Mouse (Mus musculus) kidney, adult 2 months (tissue): ENCODE measurements at regions not wholly inside any gene's neighbourhood (a gene's known extent, or its start where the extent isn't known, plus 50 kb on each side); places are given as distances from the start of the nearest gene placed in this dataset.

ENCODE experiments used
- DNase-seq: peaks from one replicate; pipeline ENCODE4 v3.0.0; 2021
- H3K27ac ChIP-seq: fragments of 200-500 bp; 2 replicates; pipeline ENCODE4 v1.5.1; 2012; ENCODE audit warnings: low read depth, low read length, control low read depth, inconsistent platforms; ENCODE audit not compliant: insufficient read depth
- H3K27me3 ChIP-seq: fragments of 200-500 bp; replicated peaks from 2 replicates; pipeline ENCODE4 v1.6.1; 2012; ENCODE audit warnings: mild to moderate bottlenecking, moderate library complexity, low read length, inconsistent platforms; ENCODE audit not compliant: control insufficient read depth, insufficient read depth
- H3K36me3 ChIP-seq: fragments of 200-500 bp; 2 replicates; pipeline ENCODE4 v1.6.1; 2012; ENCODE audit warnings: mild to moderate bottlenecking, moderate library complexity, low read length, inconsistent platforms; ENCODE audit not compliant: control insufficient read depth, insufficient read depth
- H3K4me1 ChIP-seq: fragments of 200-500 bp; 2 replicates; pipeline ENCODE4 v1.6.1; 2011; ENCODE audit warnings: low read length; ENCODE audit not compliant: control insufficient read depth, insufficient read depth
- H3K4me3 ChIP-seq: fragments of 200-500 bp; 2 replicates; pipeline ENCODE4 v1.5.1; 2011; ENCODE audit warnings: mild to moderate bottlenecking, low read depth, low read length, control low read depth; ENCODE audit not compliant: insufficient read depth
- CTCF ChIP-seq: fragments of 200-500 bp; conservative IDR thresholded peaks from 2 replicates; pipeline ENCODE4 v1.5.1; 2011; ENCODE audit warnings: low read depth, mild to moderate bottlenecking, control low read depth, low read length, moderate library complexity, mixed read lengths; ENCODE audit not compliant: insufficient read depth, insufficient read length
- POLR2A ChIP-seq: fragments of 200-500 bp; IDR thresholded peaks from one replicate; pipeline ENCODE4 v1.6.1; 2011; ENCODE audit warnings: low read depth, low read length, control low read depth
- WGBS: fragments of 180-500 bp; shearing (Covaris S2); methylation state at CpG from one replicate; pipeline ENCODE4 v1.1.7; 2018; 5-methylcytosine and 5-hydroxymethylcytosine counted together

GRCm38 (mm10) chr9:30668095-30668494 is 241.2 kb downstream of the Snx19 start:
- Histone ChIP-seq H3K27ac (no peak overlapping the region), H3K4me3 (no peak overlapping the region), H3K4me1 (no peaks in the 10 kb centered on the region), H3K36me3 (no peaks in the 10 kb centered on the region), H3K27me3 (no peaks in the 10 kb centered on the region)
- TF ChIP-seq CTCF, result no peak
- no peak for TF ChIP-seq POLR2A
- no peak for DNase-seq

GRCm38 (mm10) chr9:30662456-30662855 is 235.5 kb downstream of the Snx19 start:
- Histone ChIP-seq H3K4me1 (no peaks in the 10 kb centered on the region), H3K36me3 (no peaks in the 10 kb centered on the region), H3K4me3 (no peak overlapping the region), H3K27ac (no peak overlapping the region), H3K27me3 (no peaks in the 10 kb centered on the region)
- peak; percentile 8 for DNase-seq
- no peak for TF ChIP-seq POLR2A
- no peak for TF ChIP-seq CTCF
- WGBS, result 92% methylated on average over 6 of the region's 6 CpGs

- TF ChIP-seq CTCF (no peak), POLR2A (no peak)
- no peaks in the 10 kb centered on the region for H3K4me1 ChIP-seq
- no peaks in the 10 kb centered on the region for H3K27me3 ChIP-seq
- WGBS, result 90% methylated on average over 5 of the region's 5 CpGs
- no peaks in the 10 kb centered on the region for H3K36me3 ChIP-seq
- DNase-seq, result no peak
- no peak overlapping the region for H3K27ac ChIP-seq
- H3K4me3 ChIP-seq, result no peak overlapping the region
These were observed 227.1 kb downstream of the Snx19 start for GRCm38 (mm10) chr9:30653961-30654360.

GRCm38 (mm10) chr9:30653210-30653609 is 226.3 kb downstream of the Snx19 start:
- no peak for DNase-seq
- Histone ChIP-seq H3K36me3 (no peaks in the 10 kb centered on the region), H3K4me1 (no peaks in the 10 kb centered on the region), H3K27me3 (no peaks in the 10 kb centered on the region), H3K4me3 (no peak overlapping the region), H3K27ac (no peak overlapping the region)
- TF ChIP-seq CTCF (no peak), POLR2A (no peak)
- WGBS, result 90% methylated on average over 3 of the region's 3 CpGs

- WGBS, result 79% methylated on average over 13 of the region's 13 CpGs
- no peak for DNase-seq
- no peaks in the 10 kb centered on the region for H3K36me3 ChIP-seq
These were observed 222.6 kb downstream of the Snx19 start for GRCm38 (mm10) chr9:30649392-30650054.

GRCm38 (mm10) chr9:30633741-30634470 is 207.0 kb downstream of the Snx19 start:
- 51% methylated on average over 10 of the region's 10 CpGs for WGBS
- Histone ChIP-seq H3K4me3 (no peak overlapping the region), H3K27me3 (no peaks in the 10 kb centered on the region), H3K36me3 (no peaks in the 10 kb centered on the region), H3K27ac (no peak overlapping the region), H3K4me1 (no peaks in the 10 kb centered on the region)
- DNase-seq, result no peak
- no peak for TF ChIP-seq CTCF
- TF ChIP-seq POLR2A, result no peak

More at GRCm38 (mm10) chr9:30649392-30650054, 222.6 kb downstream of the Snx19 start:
- H3K27ac ChIP-seq, result no peak overlapping the region
- no peak overlapping the region for H3K4me3 ChIP-seq
- TF ChIP-seq POLR2A (no peak), CTCF (no peak)
- H3K4me1 ChIP-seq, result no peaks in the 10 kb centered on the region
- no peaks in the 10 kb centered on the region for H3K27me3 ChIP-seq
